Mouse (Mus musculus) limb, embryonic 14.5 days (tissue): ENCODE data around the gene Rfc1. TPM values are rescaled to one million over a fixed set of nuclear protein-coding genes. Genes with fewer than 3 reads are reported as not detected.

Experiments
- ATAC-seq: fragments of 200-750 bp; cut with Nextera tagmentation; 2 replicates; pipeline ENCODE4 v1.8.0; 2017; ENCODE audit warnings: low read depth, moderate number of reproducible peaks, moderate TSS enrichment; ENCODE audit not compliant: low FRiP score
- DNase-seq: peaks from one replicate; pipeline ENCODE4 v3.0.0-alpha.2; 2015; ENCODE audit warnings: low spot score
- H3K27ac ChIP-seq: fragments of 300-500 bp; sonication (generic); replicated peaks from 2 replicates; pipeline ENCODE4 v1.5.1; 2014; ENCODE audit warnings: low read depth, mild to moderate bottlenecking, low read length, moderate library complexity, mixed read lengths
- H3K27me3 ChIP-seq: fragments of 300-500 bp; sonication (generic); 2 replicates; pipeline ENCODE4 v1.6.1; 2014; ENCODE audit warnings: low read length, mixed read lengths; ENCODE audit not compliant: control insufficient read depth, insufficient read depth
- H3K36me3 ChIP-seq: fragments of 300-500 bp; sonication (generic); 2 replicates; pipeline ENCODE4 v1.6.1; 2014; ENCODE audit warnings: mild to moderate bottlenecking, low read length, moderate library complexity, mixed read lengths; ENCODE audit not compliant: control insufficient read depth, insufficient read depth
- H3K4me1 ChIP-seq: fragments of 300-500 bp; sonication (generic); 2 replicates; pipeline ENCODE4 v1.6.1; 2014; ENCODE audit warnings: antibody characterized with exemption, low read length, mixed read lengths; ENCODE audit not compliant: control insufficient read depth, insufficient read depth
- H3K4me2 ChIP-seq: fragments of 300-500 bp; sonication (generic); replicated peaks from 2 replicates; pipeline ENCODE4 v1.6.1; 2014; ENCODE audit warnings: low read depth, mild to moderate bottlenecking, low read length, moderate library complexity; ENCODE audit not compliant: severe bottlenecking
- H3K4me3 ChIP-seq: fragments of 300-500 bp; sonication (generic); replicated peaks from 2 replicates; pipeline ENCODE4 v1.5.1; 2014; ENCODE audit warnings: low read length
- H3K9ac ChIP-seq: fragments of 300-500 bp; sonication (generic); 2 replicates; pipeline ENCODE4 v1.6.1; 2014; ENCODE audit warnings: mild to moderate bottlenecking, low read depth, low read length, moderate library complexity; ENCODE audit not compliant: severe bottlenecking
- H3K9me3 ChIP-seq: fragments of 300-500 bp; sonication (generic); 2 replicates; pipeline ENCODE4 v1.6.1; 2016; ENCODE audit warnings: low read length; ENCODE audit not compliant: control insufficient read depth
- POLR2A ChIP-seq: fragments of 200-500 bp; IDR thresholded peaks from 2 replicates; pipeline ENCODE4 v1.8.0; 2012; ENCODE audit warnings: inconsistent platforms, mild to moderate bottlenecking, moderate library complexity, borderline replicate concordance; ENCODE audit not compliant: insufficient read depth, insufficient read length; ENCODE audit errors: extremely low read depth
- WGBS: fragments of 180-500 bp; shearing (Covaris S2); extraction: QIAGEN DNeasy Blood & Tissue Kit; methylation state at CpG from one replicate; pipeline ENCODE4 v1.1.7; 2014; 5-methylcytosine and 5-hydroxymethylcytosine counted together
- polyA plus RNA-seq, 2 experiments: library from polyadenylated mRNA; depleted of rRNA in 1 of 2; stranded (reverse) in 1 of 2; unstranded in 1 of 2; fragments of >200 nt; fragmentation: Nextera tagmentation in 1 of 2; extraction: Ambion mirVana in 1 of 2; gene quantifications; 2 replicates each; pipeline versions ENCODE4 v1.2.1 to v1.2.3; 2012 to 2014

Gene Rfc1
- polyA plus RNA-seq, 2 experiments = 50.1 to 92.1 TPM

- H3K4me3 ChIP-seq = no peak overlapping the region
- no peaks in the 10 kb centered on the region for H3K4me1 ChIP-seq
- DNase-seq (no peak), ATAC-seq (no peak)
- H3K36me3 ChIP-seq = peaks cover 58% of the 10 kb centered on the region
- WGBS = 91% methylated on average over 6 of the region's 6 CpGs
- H3K9me3 ChIP-seq = 0 out of 2 replicates have a peak, but pooled peaks cover 1% of the 10 kb centered on the region
- no peak for TF ChIP-seq POLR2A
- no peak overlapping the region for H3K27ac ChIP-seq
- H3K27me3 ChIP-seq = no peaks in the 10 kb centered on the region
- no peak overlapping the region for H3K9ac ChIP-seq
- no peak overlapping the region for H3K4me2 ChIP-seq
Observed at GRCm38 (mm10) chr5:65279133-65279651, 56.3 kb downstream of the Rfc1 start.

- ATAC-seq (no peak), DNase-seq (no peak)
- H3K27me3 ChIP-seq = no peaks in the 10 kb centered on the region
- H3K4me2 ChIP-seq = no peak overlapping the region
- 92% methylated on average over 3 of the region's 3 CpGs for WGBS
- H3K9me3 ChIP-seq = no peaks in the 10 kb centered on the region
- no peak overlapping the region for H3K27ac ChIP-seq
- no peak for TF ChIP-seq POLR2A
- H3K9ac ChIP-seq = no peak overlapping the region
- no peaks in the 10 kb centered on the region for H3K4me1 ChIP-seq
- peaks cover 80% of the 10 kb centered on the region for H3K36me3 ChIP-seq
- H3K4me3 ChIP-seq = no peak overlapping the region
Observed at GRCm38 (mm10) chr5:65273966-65274365, 61.5 kb downstream of the Rfc1 start.

GRCm38 (mm10) chr5:65257910-65258505 lies 77.5 kb downstream of the Rfc1 start:
- peaks cover 64% of the 10 kb centered on the region for H3K36me3 ChIP-seq

GRCm38 (mm10) chr5:65250185-65250855 lies 85.2 kb downstream of the Rfc1 start:
- no peak for TF ChIP-seq POLR2A
- DNase-seq (no peak), ATAC-seq (no peak)
- 70% methylated on average over 7 of the region's 7 CpGs for WGBS
- H3K4me3 ChIP-seq = no peak overlapping the region
- H3K4me2 ChIP-seq = no peak overlapping the region
- H3K27me3 ChIP-seq = no peaks in the 10 kb centered on the region
- no peaks in the 10 kb centered on the region for H3K4me1 ChIP-seq
- no peaks in the 10 kb centered on the region for H3K9me3 ChIP-seq
- H3K36me3 ChIP-seq = peaks cover 14% of the 10 kb centered on the region
- H3K27ac ChIP-seq = no peak overlapping the region
- H3K9ac ChIP-seq = no peak overlapping the region

More at GRCm38 (mm10) chr5:65257910-65258505, 77.5 kb downstream of the Rfc1 start:
- H3K9ac ChIP-seq = no peak overlapping the region
- 91% methylated on average over 14 of the region's 14 CpGs for WGBS
- TF ChIP-seq POLR2A = no peak
- H3K27me3 ChIP-seq = no peaks in the 10 kb centered on the region
- DNase-seq (no peak), ATAC-seq (no peak)
- no peak overlapping the region for H3K4me3 ChIP-seq
- no peaks in the 10 kb centered on the region for H3K4me1 ChIP-seq
- no peaks in the 10 kb centered on the region for H3K9me3 ChIP-seq
- H3K4me2 ChIP-seq = no peak overlapping the region
- H3K27ac ChIP-seq = no peak overlapping the region

GRCm38 (mm10) chr5:65247296-65247695 lies 88.2 kb downstream of the Rfc1 start:
- DNase-seq = no peak
- Histone ChIP-seq H3K4me3 (no peak overlapping the region), H3K27me3 (no peaks in the 10 kb centered on the region), H3K9me3 (no peaks in the 10 kb centered on the region), H3K27ac (no peak overlapping the region), H3K9ac (no peak overlapping the region), H3K36me3 (peaks cover 11% of the 10 kb centered on the region), H3K4me1 (no peaks in the 10 kb centered on the region), H3K4me2 (no peak overlapping the region)
- no peak for ATAC-seq
- 87% methylated on average over 3 of the region's 3 CpGs for WGBS
- TF ChIP-seq POLR2A = no peak
